Mouse (Mus musculus): Measurements from ENCODE around the gene Hoxd1. TPM values are rescaled to one million over a fixed set of nuclear protein-coding genes. Genes with fewer than 3 reads are reported as not detected.

Hoxd1 gene
- not detected in 2 replicates for polyA plus RNA-seq (2012; ENCODE audit: insufficient read depth, insufficient read length, missing spikeins)

DNA sequence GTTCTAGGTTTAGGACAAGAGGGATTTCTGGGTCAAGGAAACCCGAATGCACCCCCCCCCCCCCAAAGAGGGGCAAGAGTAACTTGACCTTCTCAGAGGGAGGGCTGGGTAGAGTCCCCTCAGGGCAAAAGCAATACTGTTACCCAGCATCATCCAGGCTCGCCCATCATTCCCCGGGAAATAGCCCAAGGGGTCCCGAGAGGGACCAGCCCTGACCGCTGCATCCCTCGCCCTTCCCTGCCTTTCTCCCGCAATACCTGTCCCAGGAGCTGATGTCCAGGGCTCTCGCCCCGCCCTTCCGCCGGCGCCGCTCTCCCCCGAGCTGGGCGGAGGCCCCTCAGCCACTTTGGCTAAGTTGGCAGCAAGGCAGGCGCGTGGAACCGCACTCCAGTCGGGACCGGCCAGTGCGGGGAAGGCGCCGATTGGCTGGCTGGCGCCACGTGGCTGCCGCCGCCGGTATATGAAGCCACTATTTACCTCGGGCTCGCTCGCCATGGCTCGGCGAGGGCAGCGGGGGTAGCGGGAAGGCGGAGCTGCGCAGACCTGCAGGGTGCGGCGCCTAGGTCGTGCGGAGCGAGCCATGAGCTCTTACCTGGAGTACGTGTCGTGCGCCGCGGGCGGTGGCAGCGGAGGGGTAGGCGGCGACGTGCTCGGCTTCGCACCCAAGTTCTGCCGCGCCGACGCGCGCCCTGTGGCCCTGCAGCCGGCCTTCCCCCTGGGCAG is at the start of gene Hoxd1:
Gene Hoxd1 (plus strand): TSS at position 459 of the 723 bp plus-strand sequence.
- peak within 1 kb of the TSS; percentile 51 for H3K4me3 ChIP-seq (ENCODE audit: insufficient read depth, low read depth, low read length)
- no peak within 1 kb of the TSS for H3K27ac ChIP-seq (replicated peaks; ENCODE audit: low read depth, low read length)
- H3K4me1 ChIP-seq (ENCODE audit: control insufficient read depth, insufficient read depth, insufficient read length, low read length): no peaks in the 10 kb centered on the region; the same call in 1 of the 2 replicates

DNA sequence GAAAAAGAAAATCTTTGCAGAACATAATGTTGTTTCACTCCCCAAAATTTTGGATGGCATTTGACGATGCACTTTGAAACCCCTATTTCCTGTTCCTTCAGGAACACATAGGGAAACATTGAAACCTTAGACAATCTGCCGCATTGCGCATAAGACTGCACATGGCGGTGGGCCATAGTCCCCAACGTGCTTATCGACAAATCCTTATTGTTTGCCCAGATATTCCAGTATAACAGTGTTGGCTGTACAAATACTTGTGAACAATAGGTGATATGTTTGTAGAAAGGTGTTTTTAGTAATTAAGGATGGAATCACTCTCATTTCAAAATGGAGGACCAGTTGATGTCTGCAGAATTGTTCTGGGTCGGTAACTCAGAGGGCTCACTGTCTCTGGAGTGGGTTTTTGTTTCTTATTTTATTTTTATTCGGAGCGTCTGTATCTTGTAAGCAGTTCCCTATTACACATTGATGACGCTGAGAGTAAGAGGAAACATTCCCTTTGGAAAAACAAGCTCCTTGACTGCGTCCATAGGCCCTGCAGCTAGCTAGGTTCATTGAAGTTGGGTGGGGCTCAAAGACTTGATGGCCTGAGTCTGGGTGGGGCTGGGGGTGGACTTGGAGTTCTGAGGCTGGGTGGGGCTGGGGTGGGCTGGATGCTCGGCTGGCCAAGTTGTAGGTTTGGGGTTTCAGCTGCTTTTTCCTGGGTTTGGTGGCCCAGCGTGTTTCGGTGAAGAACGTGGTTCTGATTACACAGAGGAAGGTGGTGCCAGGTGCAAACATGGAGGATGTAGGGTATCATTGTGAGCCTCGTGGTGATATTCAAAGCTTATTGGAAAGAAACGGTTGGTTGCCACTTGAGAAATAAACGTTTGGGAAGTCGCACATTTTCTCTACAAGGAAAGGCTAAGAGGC is 49.3 kb upstream of the Hoxd1 start:
- H3K27ac ChIP-seq (replicated peaks; ENCODE audit: low read depth, low read length): peak overlapping the region; percentile 46; the same call in 1 of the 2 replicates
- peak overlapping the region; percentile 39; the same call in 1 of the 2 replicates for H3K4me3 ChIP-seq (ENCODE audit: insufficient read depth, low read depth, low read length)
- no peaks in the 10 kb centered on the region for H3K4me1 ChIP-seq (ENCODE audit: control insufficient read depth, insufficient read depth, insufficient read length, low read length)

DNA sequence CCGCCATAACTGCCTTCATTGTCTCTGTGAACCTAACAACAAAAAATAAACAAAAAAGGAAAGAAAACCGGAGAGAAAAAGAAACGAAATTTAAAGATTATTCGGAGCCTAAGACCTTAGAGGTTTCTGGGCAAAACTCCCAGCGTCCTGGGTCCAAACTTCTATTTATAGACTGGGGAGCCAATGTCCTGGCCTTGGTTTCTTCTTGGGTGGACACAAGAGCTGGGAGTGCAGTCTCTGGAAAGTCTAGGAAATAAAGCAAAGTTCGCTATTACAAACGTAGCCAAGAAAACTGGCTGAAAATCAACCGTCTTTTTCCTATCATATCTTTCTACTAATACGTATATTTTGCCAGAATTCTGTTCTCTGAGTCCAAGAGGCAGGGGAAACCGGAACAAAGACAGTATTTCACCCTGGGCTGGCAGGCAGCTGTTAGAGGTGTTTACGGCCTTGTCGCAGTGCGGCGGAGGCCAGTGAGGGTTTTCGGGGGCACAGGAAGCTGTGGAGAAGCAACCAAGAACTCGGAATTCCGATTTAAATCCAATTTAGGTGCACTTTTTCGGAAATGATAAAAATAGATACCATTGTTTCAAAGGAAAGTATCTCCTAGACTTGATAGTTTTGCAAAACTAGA is 48.5 kb upstream of the Hoxd1 start:
- H3K4me3 ChIP-seq (ENCODE audit: insufficient read depth, low read depth, low read length): peak overlapping the region; percentile 39; the same call in 1 of the 2 replicates
- peak overlapping the region; percentile 46 for H3K27ac ChIP-seq (replicated peaks; ENCODE audit: low read depth, low read length)
- H3K4me1 ChIP-seq (ENCODE audit: control insufficient read depth, insufficient read depth, insufficient read length, low read length): no peaks in the 10 kb centered on the region

DNA sequence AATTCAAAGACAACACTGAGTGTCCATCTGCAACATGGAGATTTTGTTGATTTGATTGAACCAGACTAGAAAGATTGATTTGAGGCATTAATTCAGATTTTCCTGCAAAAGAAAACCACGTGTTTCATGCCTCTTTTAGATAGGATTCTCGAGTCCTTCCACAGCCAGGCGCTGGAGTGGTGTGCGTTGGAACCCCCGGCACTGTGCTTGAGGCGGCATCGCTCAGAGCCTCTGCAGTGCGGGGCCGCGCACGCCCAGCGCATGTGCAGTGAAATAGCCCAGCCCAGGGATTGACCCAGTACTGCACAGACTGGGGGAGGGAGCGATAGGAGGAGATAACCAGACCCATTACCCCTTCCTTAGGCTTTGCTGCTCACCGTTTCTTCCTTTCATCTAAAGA is 47.9 kb upstream of the Hoxd1 start:
- Histone ChIP-seq H3K4me3 (ENCODE audit: insufficient read depth, low read depth, low read length) (peak overlapping the region; percentile 39), H3K27ac (replicated peaks; ENCODE audit: low read depth, low read length) (0 out of 2 replicates have a peak overlapping the region, but pooled peaks have one; percentile 24), H3K4me1 (ENCODE audit: control insufficient read depth, insufficient read depth, insufficient read length, low read length) (no peaks in the 10 kb centered on the region; the same call in 1 of the 2 replicates)

DNA sequence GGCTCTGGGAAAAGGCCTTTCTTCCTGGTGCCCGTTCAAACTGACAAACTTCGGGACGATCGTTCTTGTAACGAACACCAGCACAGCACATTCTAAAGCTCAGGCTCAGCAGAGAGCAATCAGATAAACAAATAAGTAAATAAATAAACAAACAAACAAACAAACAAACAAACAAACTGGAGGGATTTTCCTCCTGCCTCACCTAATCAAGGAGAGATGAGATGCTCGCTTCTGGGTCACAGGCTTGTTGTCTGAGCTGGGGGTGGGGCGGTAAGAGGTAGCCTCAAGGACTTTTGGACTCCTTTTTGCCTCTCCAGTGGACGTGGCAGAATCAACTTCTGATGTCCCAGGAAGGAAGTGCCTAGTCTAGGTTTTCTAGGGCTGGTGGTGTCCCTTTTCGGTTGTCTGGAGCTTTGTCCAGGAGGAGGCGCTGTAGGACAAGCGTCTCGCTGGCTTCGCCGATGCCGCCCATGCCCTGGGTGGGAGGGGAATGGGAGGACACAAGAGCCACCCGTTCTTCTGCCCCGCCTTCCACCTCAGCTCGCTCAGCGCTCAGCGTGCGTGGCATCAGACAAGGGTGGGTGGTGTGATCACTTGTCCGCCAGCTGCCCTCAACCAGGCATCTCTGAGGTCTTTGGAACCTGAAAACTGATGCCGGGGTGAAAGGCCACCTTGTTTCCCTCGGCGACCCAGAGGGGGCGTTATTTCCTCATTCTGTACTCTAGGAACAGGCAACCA is 47.1 kb upstream of the Hoxd1 start:
- no peaks in the 10 kb centered on the region; the same call in 1 of the 2 replicates for H3K4me1 ChIP-seq (ENCODE audit: control insufficient read depth, insufficient read depth, insufficient read length, low read length)
- no peak overlapping the region for H3K27ac ChIP-seq (replicated peaks; ENCODE audit: low read depth, low read length)
- H3K4me3 ChIP-seq (ENCODE audit: insufficient read depth, low read depth, low read length): peak overlapping the region; percentile 49

DNA sequence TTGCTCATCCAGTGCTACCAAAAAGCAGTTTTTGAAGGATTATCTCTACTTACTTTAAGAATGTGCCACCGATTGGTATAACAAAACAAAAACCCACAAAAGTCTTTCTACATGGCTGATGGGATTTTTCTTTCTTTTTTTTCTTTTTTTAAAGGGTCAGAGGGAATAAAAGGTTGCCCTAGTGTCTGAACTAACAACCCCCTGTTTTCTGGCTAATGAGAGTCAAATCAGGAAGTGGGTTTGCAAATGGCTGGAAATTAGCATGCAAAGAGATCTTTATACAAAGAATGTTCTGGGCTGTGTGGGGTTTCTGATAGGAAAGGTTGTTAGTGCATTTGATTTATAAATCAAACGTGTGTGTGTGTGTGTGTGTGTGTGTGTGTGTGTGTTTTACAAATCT is 42.4 kb upstream of the Hoxd1 start:
- Histone ChIP-seq H3K27ac (replicated peaks; ENCODE audit: low read depth, low read length) (no peak overlapping the region), H3K4me1 (ENCODE audit: control insufficient read depth, insufficient read depth, insufficient read length, low read length) (peaks cover 5% of the 10 kb centered on the region; the same call in 1 of the 2 replicates), H3K4me3 (ENCODE audit: insufficient read depth, low read depth, low read length) (no peak overlapping the region)

DNA sequence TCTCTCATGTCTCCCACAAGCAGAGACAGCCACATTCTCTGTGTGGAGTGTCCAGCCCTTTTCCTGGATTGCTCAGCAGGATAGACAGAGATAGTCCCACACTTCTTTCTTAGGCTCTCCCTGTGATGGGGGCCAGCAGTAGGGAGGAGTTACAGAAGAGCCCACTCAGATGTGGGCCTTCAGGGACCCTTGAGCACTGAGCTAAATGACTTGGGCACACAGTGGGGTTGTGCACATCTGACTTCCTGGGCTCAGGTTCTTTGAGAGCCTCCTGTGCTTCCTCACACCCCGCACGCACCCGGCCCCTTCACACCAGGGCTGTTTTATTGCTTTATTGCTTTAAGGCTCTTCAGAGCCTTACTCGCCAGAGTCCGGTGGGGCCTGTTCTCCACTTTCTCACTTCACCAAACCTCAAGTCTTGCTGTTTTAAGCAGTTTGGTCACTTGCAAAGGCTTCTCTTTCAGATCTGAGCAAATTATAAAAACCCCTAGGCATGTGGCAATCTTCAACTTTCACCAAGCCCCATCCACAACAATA is 41.8 kb upstream of the Hoxd1 start:
- no peak overlapping the region for H3K27ac ChIP-seq (replicated peaks; ENCODE audit: low read depth, low read length)
- H3K4me3 ChIP-seq (ENCODE audit: insufficient read depth, low read depth, low read length): no peak overlapping the region
- H3K4me1 ChIP-seq (ENCODE audit: control insufficient read depth, insufficient read depth, insufficient read length, low read length): peaks cover 5% of the 10 kb centered on the region; the same call in 1 of the 2 replicates

DNA sequence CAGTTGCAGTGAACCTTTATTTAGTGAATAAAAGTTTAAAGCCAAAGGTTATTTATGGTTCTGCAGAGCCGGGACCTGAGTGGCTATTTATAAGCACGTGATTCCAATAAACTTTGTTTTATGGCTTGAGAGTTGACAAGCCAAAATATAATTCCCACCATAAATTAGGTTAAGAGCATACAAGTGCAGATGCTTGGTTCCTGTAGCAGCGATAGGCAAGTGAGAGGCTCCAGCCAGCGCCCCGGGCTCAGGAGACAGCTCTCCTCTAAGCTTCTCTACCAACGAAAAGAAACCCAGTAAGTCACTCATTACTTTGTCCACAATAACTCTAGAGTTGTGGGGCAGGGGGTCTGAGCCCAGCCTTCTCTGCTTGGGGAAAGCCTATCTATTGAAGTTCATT is 40.9 kb upstream of the Hoxd1 start:
- Histone ChIP-seq H3K27ac (replicated peaks; ENCODE audit: low read depth, low read length) (no peak overlapping the region), H3K4me3 (ENCODE audit: insufficient read depth, low read depth, low read length) (no peak overlapping the region), H3K4me1 (ENCODE audit: control insufficient read depth, insufficient read depth, insufficient read length, low read length) (peaks cover 5% of the 10 kb centered on the region)

DNA sequence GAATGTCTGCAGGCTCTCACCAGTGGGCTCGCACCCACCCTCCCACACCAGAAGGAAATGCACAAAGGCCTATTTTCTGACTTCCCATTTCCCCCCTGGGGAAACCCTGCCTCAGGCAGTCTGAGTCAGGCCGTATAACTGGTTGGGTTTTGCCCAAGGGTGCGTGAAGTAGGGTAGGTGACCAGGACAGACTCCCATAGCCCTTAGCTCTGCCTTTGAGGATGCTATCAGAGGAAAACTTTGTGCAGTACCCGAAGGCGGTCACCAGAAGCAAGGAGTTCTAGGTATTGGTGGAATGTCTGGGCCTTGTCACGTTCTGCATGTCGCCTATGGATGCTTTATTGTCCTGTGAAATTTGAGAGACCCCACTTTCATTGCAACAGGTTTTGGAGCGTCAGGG is 39.8 kb upstream of the Hoxd1 start:
- Histone ChIP-seq H3K4me1 (ENCODE audit: control insufficient read depth, insufficient read depth, insufficient read length, low read length) (peaks cover 5% of the 10 kb centered on the region), H3K27ac (replicated peaks; ENCODE audit: low read depth, low read length) (no peak overlapping the region), H3K4me3 (ENCODE audit: insufficient read depth, low read depth, low read length) (no peak overlapping the region)

DNA sequence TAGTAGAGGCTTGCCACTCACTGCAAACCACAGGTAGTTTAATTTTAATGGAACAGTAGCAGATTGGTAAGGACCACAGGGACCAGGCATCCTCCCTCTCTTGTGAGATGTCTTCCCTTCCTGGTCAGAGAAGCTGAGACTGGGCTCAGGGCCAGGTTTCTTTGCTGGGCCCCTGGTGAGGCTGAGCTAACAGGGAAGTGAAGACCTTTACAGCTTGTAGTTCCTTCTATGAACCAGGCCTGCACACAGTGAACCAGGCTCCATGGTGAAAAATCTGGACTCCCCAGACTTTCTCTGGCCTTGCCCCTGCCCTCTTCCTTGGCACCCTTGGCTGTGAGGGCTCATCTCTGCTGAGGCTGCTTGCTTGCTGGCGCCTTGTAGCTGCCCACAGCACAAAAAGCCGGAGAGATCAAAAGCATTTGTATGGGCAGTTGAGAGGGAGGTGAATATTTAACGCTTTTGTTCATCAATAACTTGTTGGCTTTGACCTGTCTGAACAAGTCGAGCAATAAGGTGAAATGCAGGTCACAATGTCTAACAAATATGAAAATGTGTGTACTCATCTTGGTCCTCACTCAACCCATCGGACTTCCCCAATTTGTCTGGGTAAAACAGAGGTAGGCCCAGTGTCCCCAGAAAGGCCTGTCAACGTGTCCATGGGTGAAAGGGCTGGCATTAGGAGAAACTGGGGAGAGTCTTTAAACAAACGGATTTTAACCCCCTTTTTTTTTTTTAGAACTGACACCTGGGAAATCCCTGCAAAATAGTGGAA is 38.4 kb upstream of the Hoxd1 start:
- H3K4me1 ChIP-seq (ENCODE audit: control insufficient read depth, insufficient read depth, insufficient read length, low read length): peaks cover 5% of the 10 kb centered on the region
- no peak overlapping the region for H3K27ac ChIP-seq (replicated peaks; ENCODE audit: low read depth, low read length)
- H3K4me3 ChIP-seq (ENCODE audit: insufficient read depth, low read depth, low read length): no peak overlapping the region

DNA sequence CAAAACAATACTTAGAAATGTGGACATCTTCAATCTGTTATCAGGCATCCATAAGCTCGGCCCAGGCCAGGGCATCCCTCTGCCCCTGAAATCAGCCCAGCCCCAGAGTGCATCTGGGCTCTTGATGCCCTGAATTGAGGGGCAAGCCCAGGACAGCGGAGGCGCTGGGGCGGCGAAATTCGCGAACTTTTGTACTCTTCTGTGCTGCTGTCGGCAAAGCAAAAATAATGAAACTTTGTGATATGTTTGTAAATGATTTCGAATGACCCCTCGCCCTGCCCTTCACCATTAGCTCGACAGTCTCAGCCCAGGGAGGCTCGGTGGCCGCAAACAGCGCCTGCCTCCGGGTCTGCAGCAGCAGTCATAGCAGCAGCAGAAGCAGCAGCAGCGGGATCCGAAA is 37.6 kb upstream of the Hoxd1 start:
- Histone ChIP-seq H3K4me3 (ENCODE audit: insufficient read depth, low read depth, low read length) (no peak overlapping the region), H3K27ac (replicated peaks; ENCODE audit: low read depth, low read length) (no peak overlapping the region), H3K4me1 (ENCODE audit: control insufficient read depth, insufficient read depth, insufficient read length, low read length) (peaks cover 5% of the 10 kb centered on the region)

DNA sequence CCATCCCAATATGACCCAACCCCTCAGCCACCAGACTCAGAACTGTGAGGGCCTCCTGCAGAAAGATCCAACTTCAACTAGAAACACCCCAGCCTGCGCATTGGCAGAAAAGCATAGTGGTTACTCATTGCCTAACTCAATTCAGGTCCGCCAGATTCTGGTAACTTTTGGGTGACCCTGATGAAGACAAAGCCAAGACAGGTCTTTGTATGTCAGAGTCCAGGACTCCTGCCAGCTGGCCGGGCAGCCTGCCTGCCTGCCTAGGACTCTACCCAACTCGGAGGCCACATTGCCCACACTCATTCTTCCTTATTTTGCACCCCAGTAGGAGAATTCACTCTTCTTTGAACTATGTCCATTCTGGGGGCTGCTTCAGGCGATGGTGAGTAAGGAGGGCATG is 36.2 kb upstream of the Hoxd1 start, which contains the start of gene Gm28230:
Gene Gm28230 (plus strand): TSS at position 178 of the 400 bp plus-strand sequence.
- H3K4me1 ChIP-seq (ENCODE audit: control insufficient read depth, insufficient read depth, insufficient read length, low read length): peaks cover 5% of the 10 kb centered on the region
- H3K4me3 ChIP-seq (ENCODE audit: insufficient read depth, low read depth, low read length): peak within 1 kb of the TSS; percentile 35
- H3K27ac ChIP-seq (replicated peaks; ENCODE audit: low read depth, low read length): no peak within 1 kb of the TSS

DNA sequence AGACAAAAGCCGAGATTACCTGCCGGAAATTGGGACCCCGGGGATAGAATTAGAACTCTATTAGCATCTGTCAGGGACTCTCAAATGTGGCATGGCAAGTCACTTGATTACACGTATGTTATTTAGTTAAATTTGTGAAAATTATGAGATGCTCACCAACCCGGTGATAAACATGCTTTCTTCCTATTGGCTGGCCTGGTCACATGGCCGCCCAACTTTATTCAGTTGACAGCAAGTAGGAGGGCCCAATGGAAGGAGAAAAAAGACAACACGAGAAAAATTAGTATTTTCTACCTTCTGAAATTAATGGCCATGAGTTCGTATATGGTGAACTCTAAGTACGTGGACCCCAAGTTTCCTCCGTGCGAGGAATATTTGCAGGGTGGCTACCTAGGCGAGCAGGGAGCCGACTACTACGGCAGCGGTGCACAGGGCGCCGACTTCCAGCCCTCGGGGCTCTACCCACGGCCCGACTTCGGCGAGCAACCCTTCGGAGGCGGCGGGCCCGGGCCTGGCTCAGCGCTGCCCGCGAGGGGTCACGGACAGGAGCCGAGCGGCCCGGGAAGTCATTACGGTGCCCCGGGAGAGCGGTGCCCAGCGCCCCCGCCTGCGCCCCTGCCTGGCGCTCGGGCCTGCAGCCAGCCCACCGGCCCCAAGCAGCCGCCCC is 35.7 kb upstream of the Hoxd1 start:
- peak overlapping the region; percentile 35 for H3K4me3 ChIP-seq (ENCODE audit: insufficient read depth, low read depth, low read length)
- no peak overlapping the region for H3K27ac ChIP-seq (replicated peaks; ENCODE audit: low read depth, low read length)
- peaks cover 3% of the 10 kb centered on the region for H3K4me1 ChIP-seq (ENCODE audit: control insufficient read depth, insufficient read depth, insufficient read length, low read length)
